Comparison of ENCODE assay signal across 10 mouse cellular contexts in the genomic region with DNA sequence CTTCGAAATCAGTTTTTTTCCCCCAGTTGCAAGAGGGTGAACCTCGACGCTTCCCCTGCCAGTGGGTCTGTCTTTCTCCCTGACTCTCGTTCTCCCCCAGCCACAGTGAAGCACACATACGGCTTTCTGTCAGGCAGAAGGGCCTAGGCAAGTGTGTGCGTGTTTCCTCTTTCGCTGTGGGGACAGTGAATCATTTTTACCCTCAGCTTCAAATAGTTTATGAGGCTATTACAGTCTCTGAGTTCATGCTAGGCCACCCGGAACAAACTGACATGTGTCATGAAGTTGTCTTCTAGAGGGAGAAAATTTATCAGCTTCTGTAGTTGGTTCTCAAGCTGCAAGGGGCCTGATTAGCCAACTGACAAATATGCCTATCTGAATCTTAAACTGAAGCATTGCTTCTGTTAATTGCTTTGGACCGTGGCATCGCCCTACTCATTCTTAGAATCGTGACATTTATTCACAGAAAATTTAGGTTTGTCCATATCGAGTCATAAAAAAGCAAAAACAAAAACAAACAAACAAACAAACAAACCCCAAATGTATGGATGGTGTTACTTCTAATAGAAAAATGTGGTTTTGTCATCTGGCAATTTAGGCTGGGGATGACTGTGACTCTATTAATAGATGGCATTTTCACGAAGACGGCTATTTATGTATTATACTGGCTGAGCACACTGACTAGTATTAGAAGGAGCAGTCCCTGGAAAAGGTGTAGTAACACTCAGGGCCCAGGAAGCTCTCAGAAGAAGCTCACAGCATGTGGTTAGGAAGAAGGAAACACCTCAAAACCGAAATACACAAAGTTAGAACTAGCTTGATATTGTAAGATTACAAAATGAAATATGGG. TPM values are rescaled to one million over a fixed set of nuclear protein-coding genes. Genes with fewer than 3 reads are reported as not detected.
DNase-seq lines count a peak whose midpoint lies in the region; ATAC-seq lines count a peak whose summit lies in the region.
"Had no signal": no experiment of that assay in that cellular context is flagged by ENCODE, and none has a peak within 500 bp of the region (broad histone marks: within the 10 kb centered on the region; RNA-seq: fewer than 3 reads in every experiment).

No protein-coding gene starts in this region.

- peak; percentile 2 for DNase-seq in CD4-positive, CD25-positive, alpha-beta regulatory T cell, adult 2 months (ENCODE audit: low read depth, low spot score)
- DNase-seq in lung, postnatal 10 days = no peak
- peak; percentile 67 for DNase-seq in liver
- peak; percentile 7 to 15 for DNase-seq in spleen, adult 18-20 months
- no peak for DNase-seq in right cerebral cortex, postnatal 36 days (ENCODE audit: low spot score in 2 of 2)
- DNase-seq in left cerebral cortex, postnatal 14 days (ENCODE audit: low spot score in 2 of 2) = no peak

- H3K9me3 ChIP-seq in lung, embryonic 15.5 days = no peaks in the 10 kb centered on the region

- no peak for ATAC-seq in CD4-positive, CD25-positive, alpha-beta regulatory T cell, adult 4 months
- no peak for ATAC-seq in lung, embryonic 15.5 days (ENCODE audit: borderline replicate concordance, extremely low read depth, low FRiP score, low TSS enrichment)

- intact Hi-C loops in left cerebral cortex, postnatal 14 days (cut with DNase I) = no loop called here

- H3K4me2 ChIP-seq in lung, embryonic 15.5 days = peak overlapping the region; percentile 96; the same call in 1 of the 2 replicates

- H3K4me3 ChIP-seq in lung, embryonic 15.5 days = no peak overlapping the region

- H3K27ac ChIP-seq in lung, embryonic 15.5 days = no peak overlapping the region
- H3K27ac ChIP-seq: kidney, postnatal 0 days; neural tube, embryonic 12.5 days had no signal

- WGBS in lung, embryonic 15.5 days = 63% methylated on average over 15 of the region's 15 CpGs

- H3K4me1 ChIP-seq in lung, embryonic 15.5 days = peaks cover 5% of the 10 kb centered on the region

- H3K36me3 ChIP-seq in lung, embryonic 15.5 days = no peaks in the 10 kb centered on the region
- H3K36me3 ChIP-seq: neural tube, embryonic 12.5 days had no signal

- H3K9ac ChIP-seq in lung, embryonic 15.5 days = no peak overlapping the region

- peaks cover 18% of the 10 kb centered on the region; the same call in 1 of the 2 replicates for H3K27me3 ChIP-seq in lung, embryonic 15.5 days

RNA-seq across cellular contexts. Expression of a gene that starts 1.3 kb away (rescaled TPM):
- under 1 TPM; 0.62 to 0.70 TPM for polyA plus RNA-seq in CD4-positive, CD25-positive, alpha-beta regulatory T cell, adult 4 months (2017; shearing (Covaris generic))
- polyA plus RNA-seq in lung, embryonic 15.5 days (2015; fragmentation: Nextera tagmentation; extraction: Ambion mirVana) = 0.23 and 0.25 TPM in 2 replicates
- 1 to 10 TPM; 3.5 to 3.8 TPM for total RNA-seq in left cerebral cortex, postnatal 14 days (2021)

Comparison
In these comparisons a context has a peak if more than half of its experiments do, and no peak if none do; other contexts are left out.
1. DNase-seq: peak in CD4-positive, CD25-positive, alpha-beta regulatory T cell, adult 2 months (single experiment), liver (single experiment) and spleen, adult 18-20 months (2 of 2); none in lung, postnatal 10 days (single experiment), right cerebral cortex, postnatal 36 days (0 of 2) and left cerebral cortex, postnatal 14 days (0 of 2).